Mouse (Mus musculus) liver, adult 2 months (tissue): ENCODE results near the gene Lrmp. TPM values are rescaled to one million over a fixed set of nuclear protein-coding genes. Genes with fewer than 3 reads are reported as not detected.

ENCODE experiments used
- DNase-seq: peaks from one replicate; pipeline ENCODE4 v3.0.0-alpha.2; 2011; ENCODE audit warnings: low read depth, low spot score; ENCODE audit errors: extremely low read depth
- H3K27ac ChIP-seq: fragments of 200-500 bp; replicated peaks from 2 replicates; pipeline ENCODE4 v1.5.1; 2012; ENCODE audit warnings: low read depth, mild to moderate bottlenecking, control low read depth, inconsistent platforms, low read length; ENCODE audit not compliant: insufficient read depth
- H3K27me3 ChIP-seq: fragments of 200-500 bp; 2 replicates; pipeline ENCODE4 v1.6.1; 2012; ENCODE audit warnings: mild to moderate bottlenecking, moderate library complexity, low read length, inconsistent platforms; ENCODE audit not compliant: control insufficient read depth, insufficient read depth
- H3K36me3 ChIP-seq: fragments of 200-500 bp; 2 replicates; pipeline ENCODE4 v1.6.1; 2012; ENCODE audit warnings: low read length, inconsistent platforms; ENCODE audit not compliant: control insufficient read depth, insufficient read depth
- H3K4me1 ChIP-seq: fragments of 200-500 bp; 2 replicates; pipeline ENCODE4 v1.6.1; 2011; ENCODE audit warnings: low read length; ENCODE audit not compliant: control insufficient read depth, insufficient read depth
- H3K4me3 ChIP-seq: fragments of 200-500 bp; 2 replicates; pipeline ENCODE4 v1.5.1; 2011; ENCODE audit warnings: low read depth, mild to moderate bottlenecking, control low read depth, low read length, moderate library complexity; ENCODE audit not compliant: insufficient read depth
- H3K79me2 ChIP-seq: fragments of 200-500 bp; 2 replicates; pipeline ENCODE4 v1.6.1; 2012; ENCODE audit warnings: inconsistent platforms, mild to moderate bottlenecking, low read length, moderate library complexity; ENCODE audit not compliant: control insufficient read depth, insufficient read depth
- H3K9ac ChIP-seq: fragments of 200-500 bp; 2 replicates; pipeline ENCODE4 v1.6.1; 2012; ENCODE audit warnings: low read depth, mild to moderate bottlenecking, control low read depth, inconsistent platforms, low read length
- CTCF ChIP-seq: fragments of 200-500 bp; IDR thresholded peaks from 2 replicates; pipeline ENCODE4 v1.5.1; 2011; ENCODE audit warnings: low read depth, low read length, control low read depth
- POLR2A ChIP-seq: fragments of 200-500 bp; IDR thresholded peaks from 2 replicates; pipeline ENCODE4 v1.6.1; 2011; ENCODE audit warnings: low read length, control low read depth; ENCODE audit not compliant: insufficient read depth; ENCODE audit errors: extremely low read depth
- WGBS: fragments of 180-500 bp; shearing (Covaris S2); methylation state at CpG from one replicate; pipeline ENCODE4 v1.1.7; 2018; 5-methylcytosine and 5-hydroxymethylcytosine counted together
- polyA plus RNA-seq: library from polyadenylated mRNA; depleted of rRNA; stranded (reverse); fragments of >200 nt; gene quantifications from 2 replicates; pipeline ENCODE4 v1.2.3, GENCODE M21; 2012
- total RNA-seq: library from RNA; depleted of rRNA; stranded (reverse); fragments of >200 nt; gene quantifications from 2 replicates; pipeline ENCODE4 v1.2.3, GENCODE M21; 2014

Gene Lrmp
- total and polyA plus RNA-seq, 2 experiments, result 3.4 to 3.6 TPM

DNA sequence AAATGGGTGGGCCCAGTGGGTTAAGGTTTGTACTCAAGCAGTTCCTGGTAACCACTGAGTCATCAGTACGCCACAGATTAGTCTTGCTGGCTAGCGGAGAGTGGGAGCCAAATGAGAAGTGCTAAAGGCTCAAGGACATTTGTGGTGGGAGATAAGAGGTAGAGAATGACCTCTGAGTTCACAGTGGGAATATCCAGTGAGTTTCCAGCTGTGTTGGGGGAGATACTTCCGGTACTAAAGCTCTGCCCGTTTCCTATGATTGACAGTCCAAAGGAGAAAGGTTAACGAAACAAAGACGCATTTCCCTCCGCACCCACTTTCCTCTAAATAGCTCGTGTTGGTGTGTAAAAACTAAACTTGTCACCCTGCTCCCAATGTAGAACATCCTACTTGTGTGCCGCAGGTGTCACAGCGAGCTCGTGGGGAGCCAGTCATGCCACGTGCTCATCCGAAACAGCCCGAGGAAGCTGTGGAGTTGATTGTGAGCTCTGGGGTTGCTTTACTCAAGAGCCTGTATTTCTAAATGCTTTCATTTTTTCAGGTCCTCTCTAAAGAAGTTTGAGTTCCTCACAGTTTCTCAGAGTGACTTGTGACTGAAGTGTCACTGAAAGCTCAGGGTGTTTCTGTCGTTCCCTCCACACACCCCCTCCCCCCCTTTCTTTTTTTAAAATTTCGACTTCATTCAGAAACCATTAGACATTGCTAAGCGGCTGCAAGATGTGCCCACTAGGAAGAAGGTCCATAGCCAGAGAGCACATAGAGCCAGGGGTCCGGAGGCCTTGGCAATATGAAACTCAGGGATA lies 5.5 kb downstream of the Lrmp start:
- no peaks in the 10 kb centered on the region for H3K36me3 ChIP-seq
- H3K4me1 ChIP-seq, result no peaks in the 10 kb centered on the region
- DNase-seq, result peak; percentile 23
- no peaks in the 10 kb centered on the region for H3K27me3 ChIP-seq
- peak overlapping the region; percentile 55 for H3K27ac ChIP-seq
- WGBS, result 39% methylated on average over 18 of the region's 18 CpGs
- no peak overlapping the region for H3K9ac ChIP-seq
- no peaks in the 10 kb centered on the region for H3K79me2 ChIP-seq
- TF ChIP-seq CTCF (no peak), POLR2A (no peak)
- peak overlapping the region; percentile 56; the same call in 1 of the 2 replicates for H3K4me3 ChIP-seq

DNA sequence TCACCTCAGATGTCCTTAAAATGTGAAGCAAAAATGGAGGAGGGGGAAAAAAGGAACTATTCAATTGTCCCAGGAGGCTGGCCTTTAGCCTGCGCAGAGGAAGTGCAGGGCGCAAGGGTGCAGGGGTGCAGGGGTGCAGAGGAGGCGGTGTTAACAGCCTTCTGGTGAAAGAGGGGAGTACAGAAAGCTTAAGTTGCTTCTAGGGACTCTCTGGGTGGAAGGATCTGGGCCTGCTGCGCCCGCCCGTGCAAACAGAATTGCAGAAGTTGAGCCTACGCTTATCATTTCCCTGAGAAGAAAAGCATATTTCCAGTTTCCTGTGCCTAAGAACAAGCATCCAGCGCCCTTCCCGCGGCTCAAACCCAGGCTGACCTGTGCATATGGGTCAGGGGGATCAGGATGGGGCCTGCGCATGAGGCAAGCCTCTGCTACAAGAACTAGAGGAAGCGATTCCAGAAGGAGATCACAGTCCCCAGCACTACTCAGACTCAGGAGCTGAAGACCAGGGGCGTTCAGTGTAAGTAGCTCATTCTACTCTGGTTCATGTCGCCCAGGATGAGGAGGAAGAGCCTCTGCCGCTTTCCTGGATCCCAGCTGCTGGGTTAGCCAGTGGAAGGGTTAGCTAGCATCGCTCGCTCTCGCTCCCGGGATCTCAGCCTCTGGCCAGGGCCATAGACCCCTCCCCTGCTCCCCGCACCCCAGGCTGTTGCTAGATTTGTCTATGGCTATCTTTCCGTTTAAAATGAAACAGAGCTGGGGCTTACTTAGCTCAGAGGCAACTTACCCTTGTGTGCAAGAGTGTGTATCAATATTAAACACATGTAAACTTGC lies 6.4 kb downstream of the Lrmp start:
- Histone ChIP-seq H3K4me3 (peak overlapping the region; percentile 56), H3K4me1 (no peaks in the 10 kb centered on the region), H3K79me2 (no peaks in the 10 kb centered on the region), H3K27me3 (no peaks in the 10 kb centered on the region), H3K9ac (peak overlapping the region; percentile 14; the same call in 1 of the 2 replicates), H3K36me3 (no peaks in the 10 kb centered on the region), H3K27ac (peak overlapping the region; percentile 55)
- DNase-seq, result peak; percentile 24
- 73% methylated on average over 21 of the region's 21 CpGs for WGBS
- no peak for TF ChIP-seq POLR2A
- TF ChIP-seq CTCF, result no peak

DNA sequence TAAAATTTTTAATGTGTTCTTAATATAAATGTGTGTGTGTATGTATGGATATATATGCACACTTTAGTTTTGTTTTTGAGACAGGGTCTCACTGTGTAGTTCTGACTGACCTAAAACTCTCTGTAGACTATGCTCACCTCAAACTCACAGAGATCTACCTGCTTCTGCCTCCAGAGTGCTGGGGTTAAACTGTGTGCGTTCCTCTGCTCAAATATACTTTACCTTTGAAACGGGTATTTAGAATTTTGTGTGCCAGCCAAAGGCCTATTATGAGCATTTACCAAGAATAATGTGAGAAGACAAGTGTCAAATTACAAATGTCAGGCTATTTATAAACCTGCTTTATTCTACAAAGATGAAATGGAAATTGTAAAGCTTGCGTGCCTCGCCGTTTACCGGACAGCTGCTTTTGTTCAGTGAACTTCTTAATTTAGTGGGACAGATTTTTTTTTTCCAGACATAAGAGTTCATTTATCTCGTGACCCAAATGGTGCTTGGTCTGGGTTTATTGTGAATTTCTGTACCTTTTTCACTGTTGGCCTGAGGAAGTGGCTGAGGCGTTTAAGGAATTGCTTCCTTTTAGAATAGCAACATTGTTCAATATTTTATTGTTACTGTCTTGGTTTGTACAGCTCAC lies 7.1 kb downstream of the Lrmp start:
- Histone ChIP-seq H3K27ac (no peak overlapping the region), H3K27me3 (no peaks in the 10 kb centered on the region), H3K36me3 (no peaks in the 10 kb centered on the region), H3K9ac (no peak overlapping the region), H3K4me3 (no peak overlapping the region), H3K4me1 (no peaks in the 10 kb centered on the region), H3K79me2 (no peaks in the 10 kb centered on the region)
- DNase-seq, result no peak
- TF ChIP-seq POLR2A (no peak), CTCF (no peak)
- WGBS, result 76% methylated on average over 8 of the region's 8 CpGs

DNA sequence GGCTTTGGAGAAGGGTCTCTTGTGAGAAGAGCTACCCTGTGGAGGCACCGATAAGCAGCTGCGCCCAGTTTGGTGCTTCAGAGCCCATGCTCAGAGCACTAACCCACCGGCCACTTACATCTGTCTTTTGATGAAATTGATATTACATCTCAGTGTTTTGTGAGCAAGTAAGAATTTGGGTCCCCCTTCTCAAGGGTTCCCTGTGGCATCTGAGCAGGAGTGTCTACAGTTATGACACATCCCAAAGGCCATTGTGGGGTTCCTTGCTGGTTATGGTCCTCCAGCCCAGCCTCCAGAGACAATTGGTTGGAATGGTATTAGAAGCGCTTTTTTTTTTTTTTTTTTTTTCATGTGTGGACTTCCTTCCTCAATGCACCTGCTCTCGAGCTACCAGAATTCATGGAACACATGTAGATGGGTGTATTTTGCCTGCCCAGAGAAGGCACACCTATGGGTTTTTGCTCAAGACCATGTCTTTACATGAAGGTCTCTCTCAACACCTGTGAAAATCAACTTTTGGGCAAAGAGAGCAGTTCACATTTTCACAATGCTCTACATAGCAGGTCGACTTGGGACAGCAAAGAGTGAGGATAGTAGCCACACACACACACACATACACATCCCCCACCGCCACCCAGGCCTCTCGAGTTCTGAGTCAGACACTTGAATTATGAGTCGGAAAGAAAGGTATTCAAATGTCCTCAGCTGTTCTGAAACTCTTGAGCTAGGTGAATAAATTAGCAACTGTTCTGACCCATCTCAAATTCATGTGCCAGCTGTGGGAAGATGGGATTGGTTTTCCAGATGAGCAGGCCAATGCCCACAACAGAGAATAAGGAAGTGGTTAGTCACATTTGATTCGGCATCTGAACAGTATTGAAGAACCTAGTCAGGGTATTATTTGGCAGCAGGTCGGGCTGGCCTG lies 7.9 kb downstream of the Lrmp start:
- 83% methylated on average over 11 of the region's 11 CpGs for WGBS
- TF ChIP-seq POLR2A, result no peak
- no peak for TF ChIP-seq CTCF
- no peaks in the 10 kb centered on the region for H3K36me3 ChIP-seq
- no peak overlapping the region for H3K9ac ChIP-seq
- H3K4me1 ChIP-seq, result no peaks in the 10 kb centered on the region
- no peak overlapping the region for H3K4me3 ChIP-seq
- no peak for DNase-seq
- no peaks in the 10 kb centered on the region for H3K79me2 ChIP-seq
- no peaks in the 10 kb centered on the region for H3K27me3 ChIP-seq
- H3K27ac ChIP-seq, result no peak overlapping the region

DNA sequence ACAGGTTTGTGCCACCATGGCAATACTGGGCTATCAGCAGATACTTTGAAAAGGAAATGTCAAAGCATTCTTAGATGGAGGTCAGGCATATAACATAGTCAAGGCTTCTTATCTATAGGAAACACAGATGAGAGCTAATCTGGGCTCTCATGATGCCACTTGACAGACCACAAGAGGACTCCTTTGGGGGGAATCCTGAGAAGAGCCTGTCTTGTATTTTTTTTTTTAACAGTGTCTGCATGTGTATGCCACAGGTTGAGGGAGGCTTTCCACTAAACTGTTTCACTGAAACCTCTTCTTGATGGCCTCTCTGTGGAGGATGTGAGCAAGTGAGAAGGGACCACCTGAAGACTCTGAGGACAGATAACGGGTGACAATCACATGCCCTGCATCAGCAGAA lies 9.2 kb downstream of the Lrmp start:
- WGBS, result 74% methylated on average over 1 of the region's 1 CpGs
- Histone ChIP-seq H3K4me3 (no peak overlapping the region), H3K27ac (no peak overlapping the region), H3K4me1 (no peaks in the 10 kb centered on the region; the same call in 1 of the 2 replicates), H3K79me2 (no peaks in the 10 kb centered on the region), H3K36me3 (no peaks in the 10 kb centered on the region), H3K9ac (no peak overlapping the region), H3K27me3 (no peaks in the 10 kb centered on the region)
- no peak for TF ChIP-seq POLR2A
- no peak for TF ChIP-seq CTCF
- DNase-seq, result no peak
